Mouse (Mus musculus) liver, embryonic 12.5 days (tissue): ENCODE results near the gene Tbx18. TPM values are rescaled to one million over a fixed set of nuclear protein-coding genes. Genes with fewer than 3 reads are reported as not detected.

Experiments
- ATAC-seq: fragments of 200-750 bp; cut with Nextera tagmentation; 2 replicates; pipeline ENCODE4 v1.8.0; 2017; ENCODE audit warnings: moderate number of reproducible peaks, mild to moderate bottlenecking, moderate library complexity
- H3K27ac ChIP-seq: fragments of 300-500 bp; sonication (generic); 2 replicates; pipeline ENCODE4 v1.5.1; 2016; ENCODE audit warnings: mild to moderate bottlenecking
- H3K27me3 ChIP-seq: fragments of 300-500 bp; sonication (generic); replicated peaks from 2 replicates; pipeline ENCODE4 v1.6.1; 2016; ENCODE audit warnings: mild to moderate bottlenecking, moderate library complexity
- H3K36me3 ChIP-seq: fragments of 300-500 bp; sonication (generic); 2 replicates; pipeline ENCODE4 v1.6.1; 2016; ENCODE audit warnings: mild to moderate bottlenecking, moderate library complexity
- H3K4me1 ChIP-seq: fragments of 300-500 bp; sonication (generic); 2 replicates; pipeline ENCODE4 v1.6.1; 2016
- H3K4me2 ChIP-seq: fragments of 300-500 bp; sonication (generic); 2 replicates; pipeline ENCODE4 v1.6.1; 2016; ENCODE audit warnings: mild to moderate bottlenecking, moderate library complexity
- H3K4me3 ChIP-seq: fragments of 300-500 bp; sonication (generic); 2 replicates; pipeline ENCODE4 v1.5.1; 2016; ENCODE audit warnings: mild to moderate bottlenecking, moderate library complexity
- H3K9ac ChIP-seq: fragments of 300-500 bp; sonication (generic); 2 replicates; pipeline ENCODE4 v1.6.1; 2016; ENCODE audit warnings: mild to moderate bottlenecking, moderate library complexity
- H3K9me3 ChIP-seq: fragments of 300-500 bp; sonication (generic); replicated peaks from 2 replicates; pipeline ENCODE4 v1.6.1; 2016; ENCODE audit warnings: mild to moderate bottlenecking, moderate library complexity
- WGBS: fragments of 180-500 bp; shearing (Covaris S2); methylation state at CpG from one replicate; pipeline ENCODE4 v1.1.7; 2016; ENCODE audit not compliant: insufficient replicate concordance; 5-methylcytosine and 5-hydroxymethylcytosine counted together
- polyA plus RNA-seq: library from polyadenylated mRNA; unstranded; fragments of >200 nt; fragmentation: Nextera tagmentation; extraction: Ambion mirVana; gene quantifications from 2 replicates; pipeline ENCODE4 v1.2.1, GENCODE M21; 2016

Gene Tbx18
- polyA plus RNA-seq, 1 experiment from 2014 or later, result 0.30 TPM

GRCm38 (mm10) chr9:87733732-87734131 lies 2.7 kb upstream of the Tbx18 start:
- H3K27ac ChIP-seq, result no peak overlapping the region
- no peaks in the 10 kb centered on the region for H3K36me3 ChIP-seq
- no peaks in the 10 kb centered on the region for H3K9me3 ChIP-seq
- WGBS, result 2% methylated on average over 11 of the region's 11 CpGs
- H3K4me2 ChIP-seq, result no peak overlapping the region
- ATAC-seq, result no peak
- no peak overlapping the region for H3K4me3 ChIP-seq
- H3K4me1 ChIP-seq, result peaks cover 9% of the 10 kb centered on the region; the same call in 1 of the 2 replicates
- H3K9ac ChIP-seq, result no peak overlapping the region
- H3K27me3 ChIP-seq, result peaks cover 92% of the 10 kb centered on the region

GRCm38 (mm10) chr9:87733236-87733630 lies 2.2 kb upstream of the Tbx18 start:
- Histone ChIP-seq H3K36me3 (no peaks in the 10 kb centered on the region), H3K27me3 (peaks cover 90% of the 10 kb centered on the region), H3K4me3 (no peak overlapping the region), H3K9me3 (no peaks in the 10 kb centered on the region), H3K4me2 (no peak overlapping the region), H3K27ac (no peak overlapping the region), H3K4me1 (peaks cover 9% of the 10 kb centered on the region; the same call in 1 of the 2 replicates), H3K9ac (no peak overlapping the region)
- WGBS, result 2% methylated on average over 11 of the region's 11 CpGs
- no peak for ATAC-seq

GRCm38 (mm10) chr9:87732416-87733235 lies 1.6 kb upstream of the Tbx18 start:
- H3K27me3 ChIP-seq, result peaks cover 88% of the 10 kb centered on the region
- no peaks in the 10 kb centered on the region for H3K36me3 ChIP-seq
- H3K4me3 ChIP-seq, result no peak overlapping the region
- no peak overlapping the region for H3K27ac ChIP-seq
- no peak overlapping the region for H3K9ac ChIP-seq
- H3K9me3 ChIP-seq, result no peaks in the 10 kb centered on the region
- peaks cover 9% of the 10 kb centered on the region; the same call in 1 of the 2 replicates for H3K4me1 ChIP-seq
- 3% methylated on average over 25 of the region's 25 CpGs for WGBS
- ATAC-seq, result no peak
- H3K4me2 ChIP-seq, result no peak overlapping the region

- no peaks in the 10 kb centered on the region for H3K36me3 ChIP-seq
- no peak for ATAC-seq
- peaks cover 75% of the 10 kb centered on the region for H3K27me3 ChIP-seq
- no peak overlapping the region for H3K27ac ChIP-seq
- peaks cover 9% of the 10 kb centered on the region; the same call in 1 of the 2 replicates for H3K4me1 ChIP-seq
- no peak overlapping the region for H3K9ac ChIP-seq
- H3K9me3 ChIP-seq, result no peaks in the 10 kb centered on the region
- WGBS, result under 1% methylated on average over 85 of the region's 91 CpGs
- peak overlapping the region; percentile 39 for H3K4me3 ChIP-seq
- H3K4me2 ChIP-seq, result peak overlapping the region; percentile 62
Measured at GRCm38 (mm10) chr9:87730271-87730960, 644 bp downstream of the Tbx18 start.

GRCm38 (mm10) chr9:87729316-87730270 lies 1.5 kb downstream of the Tbx18 start:
- Histone ChIP-seq H3K27me3 (peaks cover 67% of the 10 kb centered on the region), H3K27ac (no peak overlapping the region), H3K9me3 (no peaks in the 10 kb centered on the region), H3K36me3 (no peaks in the 10 kb centered on the region), H3K9ac (no peak overlapping the region), H3K4me3 (peak overlapping the region; percentile 39), H3K4me1 (peaks cover 9% of the 10 kb centered on the region; the same call in 1 of the 2 replicates), H3K4me2 (peak overlapping the region; percentile 62)
- WGBS, result 2% methylated on average over 75 of the region's 75 CpGs
- ATAC-seq, result no peak

- 20% methylated on average over 3 of the region's 3 CpGs for WGBS
- Histone ChIP-seq H3K4me1 (peaks cover 9% of the 10 kb centered on the region; the same call in 1 of the 2 replicates), H3K4me3 (no peak overlapping the region), H3K9ac (no peak overlapping the region), H3K36me3 (no peaks in the 10 kb centered on the region), H3K27ac (no peak overlapping the region), H3K27me3 (peaks cover 63% of the 10 kb centered on the region), H3K9me3 (no peaks in the 10 kb centered on the region), H3K4me2 (no peak overlapping the region)
- ATAC-seq, result no peak
Measured at GRCm38 (mm10) chr9:87728107-87728506, 3.0 kb downstream of the Tbx18 start.

- 10% methylated on average over 12 of the region's 12 CpGs for WGBS
- Histone ChIP-seq H3K27me3 (peaks cover 55% of the 10 kb centered on the region), H3K9ac (no peak overlapping the region), H3K4me3 (no peak overlapping the region), H3K4me1 (peaks cover 9% of the 10 kb centered on the region; the same call in 1 of the 2 replicates), H3K9me3 (no peaks in the 10 kb centered on the region), H3K27ac (no peak overlapping the region), H3K36me3 (no peaks in the 10 kb centered on the region), H3K4me2 (no peak overlapping the region)
- ATAC-seq, result no peak
Measured at GRCm38 (mm10) chr9:87727155-87727953, 3.7 kb downstream of the Tbx18 start.

- no peaks in the 10 kb centered on the region for H3K4me1 ChIP-seq
- peaks cover 21% of the 10 kb centered on the region for H3K27me3 ChIP-seq
- no peak overlapping the region for H3K4me3 ChIP-seq
- H3K9me3 ChIP-seq, result no peaks in the 10 kb centered on the region
- no peak for ATAC-seq
- 49% methylated on average over 2 of the region's 2 CpGs for WGBS
- no peak overlapping the region for H3K27ac ChIP-seq
- H3K4me2 ChIP-seq, result no peak overlapping the region
- H3K9ac ChIP-seq, result no peak overlapping the region
- H3K36me3 ChIP-seq, result no peaks in the 10 kb centered on the region
Measured at GRCm38 (mm10) chr9:87721793-87722192, 9.3 kb downstream of the Tbx18 start.

- no peaks in the 10 kb centered on the region for H3K36me3 ChIP-seq
- no peak overlapping the region for H3K4me2 ChIP-seq
- no peak overlapping the region for H3K27ac ChIP-seq
- no peaks in the 10 kb centered on the region for H3K27me3 ChIP-seq
- H3K9ac ChIP-seq, result no peak overlapping the region
- no peaks in the 10 kb centered on the region for H3K9me3 ChIP-seq
- no peaks in the 10 kb centered on the region for H3K4me1 ChIP-seq
- no peak for ATAC-seq
- H3K4me3 ChIP-seq, result no peak overlapping the region
- 58% methylated on average over 4 of the region's 4 CpGs for WGBS
Measured at GRCm38 (mm10) chr9:87710360-87710759, 20.7 kb downstream of the Tbx18 start.

- Histone ChIP-seq H3K9me3 (no peaks in the 10 kb centered on the region), H3K27me3 (no peaks in the 10 kb centered on the region), H3K27ac (no peak overlapping the region), H3K4me3 (no peak overlapping the region), H3K36me3 (no peaks in the 10 kb centered on the region), H3K4me1 (no peaks in the 10 kb centered on the region), H3K4me2 (no peak overlapping the region), H3K9ac (no peak overlapping the region)
- ATAC-seq, result no peak
Measured at GRCm38 (mm10) chr9:87708151-87708550, 22.9 kb downstream of the Tbx18 start.

- H3K4me1 ChIP-seq, result no peaks in the 10 kb centered on the region
- no peaks in the 10 kb centered on the region for H3K36me3 ChIP-seq
- ATAC-seq, result no peak
- no peak overlapping the region for H3K27ac ChIP-seq
- no peak overlapping the region for H3K9ac ChIP-seq
- no peak overlapping the region for H3K4me2 ChIP-seq
- no peaks in the 10 kb centered on the region for H3K27me3 ChIP-seq
- H3K4me3 ChIP-seq, result no peak overlapping the region
- no peaks in the 10 kb centered on the region for H3K9me3 ChIP-seq
- 62% methylated on average over 2 of the region's 2 CpGs for WGBS
Measured at GRCm38 (mm10) chr9:87702267-87702666, 28.8 kb downstream of the Tbx18 start.
